Mouse (Mus musculus) left cerebral cortex, adult 11 months (tissue): ENCODE data around the gene Fam83g.

Experiments used
- DNase-seq: peaks from one replicate; pipeline ENCODE4 v3.0.0; 2022; ENCODE audit warnings: low spot score

Gene Fam83g

DNA sequence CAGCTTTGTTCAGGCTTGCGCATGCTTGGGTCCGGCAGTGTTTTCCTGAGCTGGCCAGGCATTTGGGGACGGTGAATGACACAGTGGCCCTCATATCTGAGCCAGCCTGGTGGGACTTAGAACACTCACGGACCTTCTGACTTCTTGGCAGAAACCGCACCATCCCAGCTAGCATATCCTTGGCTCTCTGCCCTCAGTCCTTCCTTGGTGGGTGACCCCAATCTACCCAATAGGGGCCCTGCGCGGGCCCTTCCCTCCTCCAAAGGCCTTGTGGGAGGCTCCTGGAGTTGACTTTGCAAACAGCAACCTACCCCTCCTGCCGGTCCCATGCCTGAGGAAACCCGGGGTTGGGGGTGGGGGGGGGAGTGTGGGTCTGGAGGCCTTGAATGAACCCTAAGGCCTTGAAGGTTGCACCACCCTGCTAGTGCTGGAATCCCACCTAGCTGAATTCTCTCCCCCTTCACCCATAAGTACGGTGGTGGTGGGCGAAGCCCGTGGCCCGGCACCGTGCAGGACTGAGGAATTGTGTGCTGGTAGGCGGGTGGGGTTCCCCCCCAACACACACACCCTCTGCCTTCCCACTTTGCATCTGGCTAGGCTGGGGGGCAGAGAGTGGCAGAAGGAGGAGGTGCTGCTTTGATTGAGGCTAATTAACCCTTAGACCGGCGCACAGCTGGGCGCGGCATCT is 9.6 kb upstream of the Fam83g start:
- no peak for DNase-seq

DNA sequence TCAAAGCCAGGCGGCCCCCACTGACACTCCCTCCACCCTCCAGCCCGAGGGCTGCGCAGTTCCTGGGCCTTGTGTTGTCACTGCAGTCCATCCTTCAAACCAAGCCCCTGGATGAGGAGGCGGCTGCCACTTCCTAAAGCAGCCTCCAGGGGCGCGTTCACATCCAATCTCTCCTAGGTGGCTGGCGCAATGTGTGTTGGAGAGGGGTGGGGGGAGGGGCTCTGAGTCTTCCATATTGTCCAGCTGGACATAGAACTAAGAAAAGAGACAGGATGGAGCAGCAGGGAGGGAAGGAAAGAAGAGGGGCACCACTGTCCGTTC is 9.1 kb upstream of the Fam83g start:
- no peak for DNase-seq

- DNase-seq: no peak
Observed at GRCm38 (mm10) chr11:61675332-61675731, 8.6 kb upstream of the Fam83g start.

- no peak for DNase-seq
Observed at GRCm38 (mm10) chr11:61676216-61676854, 7.6 kb upstream of the Fam83g start.

- no peak for DNase-seq
Observed at GRCm38 (mm10) chr11:61677709-61678108, 6.2 kb upstream of the Fam83g start.

GRCm38 (mm10) chr11:61679091-61679866 is 4.6 kb upstream of the Fam83g start:
- DNase-seq: no peak

DNA sequence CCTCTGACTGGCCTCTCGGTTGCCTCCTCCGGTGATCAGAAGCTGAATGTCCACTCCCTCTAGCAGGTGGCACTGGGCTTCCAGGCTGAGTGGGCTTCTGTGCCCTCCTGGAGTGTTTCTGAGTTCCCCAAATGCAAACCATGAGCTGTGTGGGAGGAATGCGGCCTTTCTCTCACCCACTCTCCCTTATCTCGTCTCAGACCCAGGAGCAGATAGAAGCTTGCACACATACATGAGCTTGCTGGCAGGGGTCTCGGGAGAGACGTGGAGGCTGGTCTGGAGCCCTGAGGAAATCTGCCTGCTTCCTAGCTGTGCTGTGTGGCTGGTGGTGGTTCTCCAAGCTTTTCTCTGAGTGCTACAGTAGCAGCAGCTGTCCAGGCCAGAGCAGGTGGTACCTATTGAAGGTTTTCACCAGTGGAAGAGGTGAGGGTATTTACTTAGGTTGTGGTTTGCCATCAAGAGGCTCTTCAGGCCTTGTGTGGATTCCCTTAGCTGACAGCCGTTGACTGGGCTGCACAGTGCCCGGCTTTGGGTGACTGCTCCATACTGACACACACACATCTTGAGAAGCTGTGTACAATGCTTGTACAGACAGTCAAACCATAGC is 1.3 kb downstream of the Fam83g start:
- DNase-seq: no peak

- no peak for DNase-seq
Observed at GRCm38 (mm10) chr11:61686141-61686540, 2.2 kb downstream of the Fam83g start.

GRCm38 (mm10) chr11:61686906-61687453 is 3.1 kb downstream of the Fam83g start:
- DNase-seq: no peak

- DNase-seq: no peak
Observed at GRCm38 (mm10) chr11:61687595-61687994, 3.7 kb downstream of the Fam83g start.

- DNase-seq: no peak
Observed at GRCm38 (mm10) chr11:61692996-61693395, 9.1 kb downstream of the Fam83g start.

- DNase-seq: no peak
Observed at GRCm38 (mm10) chr11:61698852-61699251, 15.0 kb downstream of the Fam83g start.

DNA sequence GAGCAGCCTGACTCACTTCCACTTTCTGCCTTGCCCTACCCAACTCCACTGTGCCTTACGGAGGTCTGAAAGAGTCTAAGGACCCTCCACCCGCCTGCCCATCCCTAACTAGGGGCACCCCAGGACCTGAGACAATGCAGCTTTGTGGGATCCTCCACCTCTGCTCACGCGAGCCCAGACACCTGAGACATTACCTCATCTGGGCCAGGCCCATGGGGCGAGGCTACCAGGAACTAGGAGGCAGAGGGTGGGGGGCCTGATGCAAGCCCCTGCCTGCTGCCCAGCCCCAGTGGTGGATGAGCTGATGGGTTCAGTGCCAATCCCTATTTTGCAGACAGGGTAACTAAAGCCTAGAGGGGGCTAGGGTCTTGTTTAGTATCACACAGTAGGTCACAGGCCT is 15.6 kb downstream of the Fam83g start:
- DNase-seq: no peak

GRCm38 (mm10) chr11:61699933-61700332 is 16.0 kb downstream of the Fam83g start:
- no peak for DNase-seq

DNA sequence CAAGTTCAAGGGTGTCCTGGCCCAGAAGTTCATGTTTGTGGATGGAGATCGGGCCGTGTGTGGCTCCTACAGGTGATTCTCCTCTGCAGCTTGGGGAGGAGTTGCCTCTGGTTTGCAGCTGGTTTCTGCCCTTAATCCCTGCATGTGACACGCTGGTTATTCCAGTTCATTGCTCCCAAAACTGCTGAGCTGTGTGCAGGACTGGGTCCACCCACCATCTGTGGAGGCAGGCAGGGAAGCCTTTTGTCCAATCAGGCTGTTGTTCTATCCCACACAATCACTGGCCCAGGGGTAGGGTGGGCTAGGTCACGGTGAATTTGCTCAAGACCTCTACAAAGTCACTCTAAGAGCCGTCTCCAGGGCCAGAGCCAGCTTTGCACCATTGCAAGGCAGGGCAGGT is 17.8 kb downstream of the Fam83g start:
- DNase-seq: no peak

DNA sequence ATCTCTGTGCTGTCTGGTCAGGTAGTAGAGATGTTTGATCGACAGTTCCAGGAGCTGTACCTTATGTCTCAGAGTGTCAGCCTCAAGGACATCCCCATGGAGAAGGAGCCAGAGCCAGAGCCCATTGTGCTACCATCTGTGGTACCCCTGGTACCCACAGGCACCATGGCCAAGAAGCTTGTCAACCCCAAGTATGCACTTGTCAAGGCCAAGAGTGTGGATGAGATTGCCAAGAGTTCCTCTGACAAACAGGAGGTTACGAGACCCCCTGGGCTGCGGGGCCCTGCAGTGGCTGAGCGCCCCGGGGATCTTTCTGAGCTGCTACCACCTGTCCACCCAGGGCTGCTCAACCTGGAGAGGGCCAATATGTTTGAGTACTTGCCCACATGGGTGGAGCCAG is 18.6 kb downstream of the Fam83g start:
- no peak for DNase-seq

DNA sequence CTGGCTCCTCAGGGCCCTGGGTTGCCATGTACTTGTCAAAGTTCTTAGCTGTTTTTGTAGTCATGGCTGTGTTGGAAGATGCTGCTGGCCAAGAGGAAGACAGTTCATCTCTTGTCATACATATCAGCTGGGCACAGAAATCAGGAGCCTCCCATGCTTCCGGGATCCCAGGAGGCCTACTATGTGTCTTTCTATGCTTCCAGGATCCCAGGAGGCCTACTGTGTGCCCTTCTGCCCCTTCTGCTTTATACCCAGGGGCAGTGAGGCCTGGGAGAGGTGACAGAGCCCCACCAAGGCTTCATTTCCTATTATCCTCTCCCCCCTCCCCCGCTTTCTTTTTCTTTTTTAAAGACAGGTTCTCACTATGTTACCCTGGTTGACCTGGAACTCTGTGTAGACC is 21.7 kb downstream of the Fam83g start:
- DNase-seq: no peak

- no peak for DNase-seq
Observed at GRCm38 (mm10) chr11:61706232-61706631, 22.3 kb downstream of the Fam83g start.

DNA sequence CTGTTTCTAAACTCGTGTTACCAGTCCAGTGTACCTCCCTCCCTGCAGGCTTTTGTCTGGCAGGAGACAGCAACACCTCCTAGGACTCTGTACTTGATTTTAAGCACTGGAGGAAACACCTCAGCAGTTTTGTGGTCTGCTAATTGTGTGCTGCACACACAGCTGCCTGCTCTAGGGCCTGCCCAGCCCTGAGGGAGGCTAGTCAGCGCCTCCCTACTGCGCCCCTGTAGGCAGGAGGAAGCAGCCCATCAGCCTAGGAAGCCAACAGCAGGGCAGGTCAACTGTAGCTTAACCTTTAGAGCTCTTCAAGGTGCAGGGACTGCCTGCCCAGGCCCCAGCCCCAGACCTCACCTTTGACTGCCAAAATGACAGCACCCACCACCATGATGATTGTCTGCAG is 25.0 kb downstream of the Fam83g start:
- DNase-seq: no peak

- no peak for DNase-seq
Observed at GRCm38 (mm10) chr11:61713157-61713855, 29.4 kb downstream of the Fam83g start.

DNA sequence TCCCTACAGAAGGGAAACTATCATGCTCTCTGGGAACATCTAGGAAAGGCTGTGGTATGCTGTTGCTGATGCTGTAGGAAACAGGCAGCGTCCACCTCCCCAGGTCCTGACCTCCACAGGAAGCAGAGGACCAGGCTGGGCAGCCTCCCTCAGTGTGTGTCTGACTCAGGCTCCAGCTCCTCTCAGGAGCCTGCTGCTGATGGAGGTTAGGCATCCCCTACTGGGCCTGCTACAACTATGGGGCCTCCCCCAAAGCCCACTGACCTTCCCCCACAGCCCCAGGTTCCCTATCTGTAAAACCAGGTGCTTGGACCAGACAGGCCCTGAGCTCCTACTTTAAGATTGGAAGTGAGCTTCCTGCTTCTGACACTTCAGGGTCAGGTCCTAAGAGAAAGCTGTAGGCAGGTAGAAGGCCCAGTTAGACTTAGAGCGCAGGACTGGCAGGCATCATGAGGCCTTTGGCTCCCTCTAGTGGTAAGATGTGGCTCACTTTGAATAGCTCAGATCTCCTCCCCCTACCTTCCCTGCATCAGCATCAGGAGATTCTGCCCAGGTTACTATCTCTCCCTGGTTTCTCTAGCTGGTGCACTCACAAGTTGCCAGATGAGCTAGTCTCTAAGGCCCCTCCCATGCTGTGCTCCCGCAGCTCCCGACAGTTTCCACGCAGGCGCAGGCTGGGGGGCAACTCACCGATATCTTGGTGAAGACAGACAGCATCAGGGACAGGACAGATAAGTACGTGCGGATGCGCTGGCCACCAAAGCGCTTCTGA is 30.6 kb downstream of the Fam83g start:
- DNase-seq: peak; percentile 77
